Mouse (Mus musculus) kidney, postnatal 0 days (tissue): Measurements from ENCODE around the gene Olfr616. TPM values are rescaled to one million over a fixed set of nuclear protein-coding genes. Genes with fewer than 3 reads are reported as not detected.
"Not testable (repeated sequence)": the region's sequence is repeated elsewhere in the genome, so short reads cannot be mapped to it uniquely, and the experiment has no call there.

ENCODE experiments used
- ATAC-seq: fragments of 200-750 bp; cut with Nextera tagmentation; replicated peaks from 2 replicates; pipeline ENCODE4 v1.8.0; 2017; ENCODE audit warnings: low read depth, moderate number of reproducible peaks, moderate TSS enrichment, moderate library complexity; ENCODE audit not compliant: low FRiP score
- DNase-seq: peaks from one replicate; pipeline ENCODE4 v3.0.0-alpha.2; 2016; ENCODE audit warnings: low spot score
- H3K27ac ChIP-seq: fragments of 300-500 bp; sonication (generic); 2 replicates; pipeline ENCODE4 v1.5.1; 2014; ENCODE audit warnings: mild to moderate bottlenecking
- H3K27me3 ChIP-seq: fragments of 300-500 bp; sonication (generic); 2 replicates; pipeline ENCODE4 v1.6.1; 2014; ENCODE audit warnings: low read length, mixed read lengths; ENCODE audit not compliant: insufficient read depth
- H3K36me3 ChIP-seq: fragments of 300-500 bp; sonication (generic); 2 replicates; pipeline ENCODE4 v1.6.1; 2014; ENCODE audit warnings: low read length, mixed read lengths; ENCODE audit not compliant: insufficient read depth
- H3K4me1 ChIP-seq: fragments of 300-500 bp; sonication (generic); replicated peaks from 2 replicates; pipeline ENCODE4 v1.6.1; 2014; ENCODE audit warnings: antibody characterized with exemption, low read length, mixed read lengths; ENCODE audit not compliant: insufficient read depth
- H3K4me2 ChIP-seq: fragments of 300-500 bp; sonication (generic); 2 replicates; pipeline ENCODE4 v1.6.1; 2014; ENCODE audit warnings: mild to moderate bottlenecking, low read length, moderate library complexity, mixed read lengths
- H3K4me3 ChIP-seq: fragments of 300-500 bp; sonication (generic); replicated peaks from 2 replicates; pipeline ENCODE4 v1.5.1; 2014; ENCODE audit warnings: low read depth, low read length
- H3K9ac ChIP-seq: fragments of 300-500 bp; sonication (generic); 2 replicates; pipeline ENCODE4 v1.6.1; 2014; ENCODE audit warnings: low read depth, low read length
- H3K9me3 ChIP-seq: fragments of 300-500 bp; sonication (generic); replicated peaks from 2 replicates; pipeline ENCODE4 v1.6.1; 2016; ENCODE audit warnings: low read length, inconsistent platforms, mixed read lengths
- CTCF ChIP-seq: IDR thresholded peaks from 2 replicates; pipeline ENCODE4 v1.5.1; 2016; ENCODE audit warnings: antibody characterized with exemption, low read depth, mild to moderate bottlenecking, moderate library complexity
- WGBS: fragments of 180-500 bp; shearing (Covaris S2); extraction: QIAGEN DNeasy Blood & Tissue Kit; methylation state at CpG from one replicate; pipeline ENCODE4 v1.1.7; 2014; 5-methylcytosine and 5-hydroxymethylcytosine counted together
- microRNA-seq: library from miRNA; unstranded; fragments of <30 nt; microRNA quantifications from one replicate; pipeline ENCODE4, GENCODE M21; 2016
- polyA plus RNA-seq: library from polyadenylated mRNA; unstranded; fragments of >200 nt; fragmentation: Nextera tagmentation; extraction: Ambion mirVana; gene quantifications from 2 replicates; pipeline ENCODE4 v1.2.1, GENCODE M21; 2015

The Olfr616 gene
- polyA plus RNA-seq, 1 experiment from 2014 or later, result not detected

GRCm38 (mm10) chr7:103547774-103548173 is 21.2 kb downstream of the Olfr616 start, which contains the start of gene Olfr613:
Gene Olfr613 (plus strand): TSS chr7:103548074.
- 73% methylated on average over 2 of the region's 2 CpGs for WGBS

GRCm38 (mm10) chr7:103542617-103543016 is 26.3 kb downstream of the Olfr616 start, which contains the start of gene Olfr612:
Gene Olfr612 (minus strand): TSS chr7:103542717.
- not testable (repeated sequence) for ATAC-seq, H3K4me1 ChIP-seq, H3K27ac ChIP-seq, H3K9ac ChIP-seq, H3K9me3 ChIP-seq, H3K4me2 ChIP-seq, H3K36me3 ChIP-seq, H3K4me3 ChIP-seq, H3K27me3 ChIP-seq, DNase-seq
- 85% methylated on average over 2 of the region's 2 CpGs for WGBS

More at GRCm38 (mm10) chr7:103547774-103548173, 21.2 kb downstream of the Olfr616 start, which contains the start of gene Olfr613:
- Histone ChIP-seq H3K36me3 (no peaks in the 10 kb centered on the region), H3K27me3 (no peaks in the 10 kb centered on the region), H3K4me3 (no peak within 1 kb of the TSS), H3K9ac (no peak within 1 kb of the TSS), H3K9me3 (no peaks in the 10 kb centered on the region), H3K4me1 (no peaks in the 10 kb centered on the region), H3K27ac (no peak within 1 kb of the TSS), H3K4me2 (no peak within 1 kb of the TSS)
- ATAC-seq (no peak), DNase-seq (no peak)
- no peak for TF ChIP-seq CTCF

GRCm38 (mm10) chr7:103520746-103521145 is 48.2 kb downstream of the Olfr616 start, which contains the start of gene Olfr611:
Gene Olfr611 (minus strand): TSS chr7:103520846.
- not testable (repeated sequence) for H3K27me3 ChIP-seq, H3K27ac ChIP-seq, H3K36me3 ChIP-seq, H3K4me1 ChIP-seq, H3K9me3 ChIP-seq, H3K4me3 ChIP-seq, H3K9ac ChIP-seq, ATAC-seq, H3K4me2 ChIP-seq, DNase-seq
- WGBS, result 63% methylated on average over 1 of the region's 1 CpGs

Small RNAs within 50 kb of the gene (microRNA-seq; reads per million reads assigned to microRNA genes)
- not detected for gene Gm26506

Other genes starting within 250 kb of the Olfr616 start
- gene Olfr598, start 245.6 kb downstream of the Olfr616 start, polyA plus RNA-seq, result not detected in 2 replicates
- not detected in 2 replicates for gene Olfr599, start 233.2 kb downstream of the Olfr616 start, polyA plus RNA-seq
- gene Olfr600, start 219.5 kb downstream of the Olfr616 start, polyA plus RNA-seq, result not detected in 2 replicates
- gene Olfr601, start 206.5 kb downstream of the Olfr616 start, polyA plus RNA-seq, result not detected in 2 replicates
- not detected in 2 replicates for gene Olfr603, start 183.0 kb downstream of the Olfr616 start, polyA plus RNA-seq
- gene Usp17lc, start 154.1 kb downstream of the Olfr616 start, polyA plus RNA-seq, result not detected in 2 replicates
- not detected in 2 replicates for gene Olfr605, start 123.7 kb downstream of the Olfr616 start, polyA plus RNA-seq
- not detected in 2 replicates for gene Olfr606, start 120.1 kb downstream of the Olfr616 start, polyA plus RNA-seq
- gene Olfr607, start 105.0 kb downstream of the Olfr616 start, polyA plus RNA-seq, result not detected in 2 replicates
- gene Olfr608, start 99.3 kb downstream of the Olfr616 start, polyA plus RNA-seq, result not detected in 2 replicates
- not detected in 2 replicates for gene Olfr609, start 71.1 kb downstream of the Olfr616 start, polyA plus RNA-seq
- not detected in 2 replicates for gene Olfr610, start 57.0 kb downstream of the Olfr616 start, polyA plus RNA-seq
- gene Olfr611, start 48.3 kb downstream of the Olfr616 start, polyA plus RNA-seq, result not detected in 2 replicates
- not detected in 2 replicates for gene Olfr612, start 26.4 kb downstream of the Olfr616 start, polyA plus RNA-seq
- gene Olfr613, start 21.1 kb downstream of the Olfr616 start, polyA plus RNA-seq, result not detected in 2 replicates
- gene Olfr615, start 13.1 kb downstream of the Olfr616 start, polyA plus RNA-seq, result not detected in 2 replicates
- gene Olfr617, start 3.9 kb upstream of the Olfr616 start, polyA plus RNA-seq, result not detected in 2 replicates
- gene Olfr618, start 21.0 kb upstream of the Olfr616 start, polyA plus RNA-seq, result not detected in 2 replicates
- not detected in 2 replicates for gene Olfr619, start 31.4 kb upstream of the Olfr616 start, polyA plus RNA-seq
- gene Olfr620, start 43.4 kb upstream of the Olfr616 start, polyA plus RNA-seq, result not detected in 2 replicates
- gene Olfr622, start 73.6 kb upstream of the Olfr616 start, polyA plus RNA-seq, result not detected in 2 replicates
- not detected in 2 replicates for gene Olfr623, start 94.6 kb upstream of the Olfr616 start, polyA plus RNA-seq
- gene Olfr624, start 102.0 kb upstream of the Olfr616 start, polyA plus RNA-seq, result 0.01 and 0.04 TPM in 2 replicates
- gene Olfr625-ps1, start 113.6 kb upstream of the Olfr616 start, polyA plus RNA-seq, result not detected in 2 replicates
- not detected in 2 replicates for gene Olfr243, start 145.5 kb upstream of the Olfr616 start, polyA plus RNA-seq
- gene Olfr628, start 161.2 kb upstream of the Olfr616 start, polyA plus RNA-seq, result not detected in 2 replicates
- not detected in 2 replicates for gene Olfr629, start 175.8 kb upstream of the Olfr616 start, polyA plus RNA-seq
- not detected in 2 replicates for gene Olfr630, start 188.2 kb upstream of the Olfr616 start, polyA plus RNA-seq
- not detected in 2 replicates for gene Olfr69, start 202.5 kb upstream of the Olfr616 start, polyA plus RNA-seq
- not detected in 2 replicates for gene Olfr68, start 210.6 kb upstream of the Olfr616 start, polyA plus RNA-seq
- gene Olfr67, start 222.7 kb upstream of the Olfr616 start, polyA plus RNA-seq, result not detected in 2 replicates
- gene Hbb-bt, start 244.9 kb upstream of the Olfr616 start, polyA plus RNA-seq, result 402 and 408 TPM in 2 replicates